Mouse (Mus musculus) neural tube, embryonic 11.5 days (tissue): ENCODE measurements around the gene Eef2k. TPM values are rescaled to one million over a fixed set of nuclear protein-coding genes. Genes with fewer than 3 reads are reported as not detected.

Experiments
- ATAC-seq: fragments of 200-750 bp; cut with Nextera tagmentation; 2 replicates; pipeline ENCODE4 v1.8.0; 2017; ENCODE audit warnings: moderate number of reproducible peaks, mild to moderate bottlenecking, moderate TSS enrichment, moderate library complexity; ENCODE audit not compliant: insufficient read depth, low FRiP score, low TSS enrichment
- DNase-seq: peaks from one replicate; pipeline ENCODE4 v3.0.0-alpha.2; 2015; ENCODE audit warnings: low spot score
- H3K27ac ChIP-seq: fragments of 300-500 bp; sonication (generic); 2 replicates; pipeline ENCODE4 v1.5.1; 2014; ENCODE audit warnings: low read depth, mild to moderate bottlenecking, low read length
- H3K27me3 ChIP-seq: fragments of 300-500 bp; sonication (generic); 2 replicates; pipeline ENCODE4 v1.6.1; 2014; ENCODE audit warnings: mild to moderate bottlenecking, low read length, mixed read lengths; ENCODE audit not compliant: control insufficient read depth, insufficient read depth
- H3K36me3 ChIP-seq: fragments of 300-500 bp; sonication (generic); 2 replicates; pipeline ENCODE4 v1.6.1; 2014; ENCODE audit warnings: mild to moderate bottlenecking, low read length, moderate library complexity, mixed read lengths; ENCODE audit not compliant: control insufficient read depth, insufficient read depth
- H3K4me1 ChIP-seq: fragments of 300-500 bp; sonication (generic); 2 replicates; pipeline ENCODE4 v1.6.1; 2014; ENCODE audit warnings: low read length, mixed read lengths; ENCODE audit not compliant: control insufficient read depth, insufficient read depth
- H3K4me2 ChIP-seq: fragments of 300-500 bp; sonication (generic); 2 replicates; pipeline ENCODE4 v1.6.1; 2014; ENCODE audit warnings: low read depth, mild to moderate bottlenecking, moderate library complexity
- H3K4me3 ChIP-seq: fragments of 300-500 bp; sonication (generic); 2 replicates; pipeline ENCODE4 v1.5.1; 2014; ENCODE audit warnings: low read depth, low read length
- H3K9ac ChIP-seq: fragments of 300-500 bp; sonication (generic); 2 replicates; pipeline ENCODE4 v1.6.1; 2014; ENCODE audit warnings: mild to moderate bottlenecking, low read length
- H3K9me3 ChIP-seq: fragments of 300-500 bp; sonication (generic); 2 replicates; pipeline ENCODE4 v1.6.1; 2016; ENCODE audit warnings: low read length; ENCODE audit not compliant: control insufficient read depth
- WGBS: fragments of 180-500 bp; shearing (Covaris S2); extraction: QIAGEN DNeasy Blood & Tissue Kit; methylation state at CpG from one replicate; pipeline ENCODE4 v1.1.7; 2014; 5-methylcytosine and 5-hydroxymethylcytosine counted together
- polyA plus RNA-seq: library from polyadenylated mRNA; unstranded; fragments of >200 nt; fragmentation: Nextera tagmentation; extraction: Ambion mirVana; gene quantifications from 2 replicates; pipeline ENCODE4 v1.2.1, GENCODE M21; 2014

Gene Eef2k
- polyA plus RNA-seq, 1 experiment from 2014 or later = 10.3 TPM

DNA sequence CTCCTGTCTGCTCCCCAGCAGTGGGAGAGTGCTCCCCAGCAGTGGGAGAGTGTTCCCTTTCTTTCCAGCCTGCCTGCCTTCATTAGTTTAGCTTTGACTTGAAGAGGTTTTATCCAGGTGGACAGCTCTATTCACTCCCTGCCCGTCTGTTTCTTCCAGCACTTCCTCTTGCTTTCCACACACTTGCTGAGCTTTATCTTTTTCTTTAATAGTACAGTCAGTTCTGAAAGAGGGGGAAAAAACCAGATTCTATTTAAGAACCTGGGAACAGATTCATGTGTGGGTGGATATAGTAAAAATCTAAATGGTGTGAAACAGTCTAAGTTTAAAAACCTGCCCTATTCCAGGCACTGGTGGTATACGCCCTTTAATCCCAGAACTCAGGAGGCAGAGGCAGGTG lies 17.5 kb upstream of the Eef2k start:
- ATAC-seq = no peak
- Histone ChIP-seq H3K36me3 (no peaks in the 10 kb centered on the region), H3K9ac (no peak overlapping the region), H3K27ac (no peak overlapping the region), H3K27me3 (no peaks in the 10 kb centered on the region), H3K4me2 (no peak overlapping the region), H3K4me3 (no peak overlapping the region), H3K4me1 (no peaks in the 10 kb centered on the region), H3K9me3 (no peaks in the 10 kb centered on the region)
- 74% methylated on average over 2 of the region's 2 CpGs for WGBS
- DNase-seq = no peak

DNA sequence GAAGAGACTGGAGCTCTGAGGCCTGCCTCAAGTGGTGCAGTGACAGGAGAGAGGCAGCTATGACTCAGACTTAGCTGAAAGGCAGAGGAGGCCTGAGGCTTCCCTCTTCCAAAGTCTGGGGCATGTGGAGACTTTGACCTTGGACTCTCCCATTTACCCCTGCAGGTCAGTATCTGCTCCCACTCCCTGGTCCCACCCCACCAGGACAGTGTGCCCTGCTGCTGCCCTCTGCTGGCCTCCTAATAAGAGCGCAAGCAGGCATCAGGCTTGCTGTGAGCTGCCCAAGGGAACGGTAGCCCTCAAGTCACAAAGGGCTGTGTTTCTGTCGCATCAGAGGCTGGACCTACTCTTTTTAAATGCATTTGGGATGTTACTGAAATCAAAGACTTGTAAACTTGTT lies 16.2 kb upstream of the Eef2k start:
- no peaks in the 10 kb centered on the region for H3K27me3 ChIP-seq
- no peak overlapping the region for H3K9ac ChIP-seq
- 19% methylated on average over 3 of the region's 3 CpGs for WGBS
- H3K4me2 ChIP-seq = no peak overlapping the region
- DNase-seq (peak; percentile 63), ATAC-seq (no peak)
- no peak overlapping the region for H3K4me3 ChIP-seq
- no peaks in the 10 kb centered on the region for H3K4me1 ChIP-seq
- no peaks in the 10 kb centered on the region for H3K9me3 ChIP-seq
- H3K36me3 ChIP-seq = no peaks in the 10 kb centered on the region
- H3K27ac ChIP-seq = no peak overlapping the region

DNA sequence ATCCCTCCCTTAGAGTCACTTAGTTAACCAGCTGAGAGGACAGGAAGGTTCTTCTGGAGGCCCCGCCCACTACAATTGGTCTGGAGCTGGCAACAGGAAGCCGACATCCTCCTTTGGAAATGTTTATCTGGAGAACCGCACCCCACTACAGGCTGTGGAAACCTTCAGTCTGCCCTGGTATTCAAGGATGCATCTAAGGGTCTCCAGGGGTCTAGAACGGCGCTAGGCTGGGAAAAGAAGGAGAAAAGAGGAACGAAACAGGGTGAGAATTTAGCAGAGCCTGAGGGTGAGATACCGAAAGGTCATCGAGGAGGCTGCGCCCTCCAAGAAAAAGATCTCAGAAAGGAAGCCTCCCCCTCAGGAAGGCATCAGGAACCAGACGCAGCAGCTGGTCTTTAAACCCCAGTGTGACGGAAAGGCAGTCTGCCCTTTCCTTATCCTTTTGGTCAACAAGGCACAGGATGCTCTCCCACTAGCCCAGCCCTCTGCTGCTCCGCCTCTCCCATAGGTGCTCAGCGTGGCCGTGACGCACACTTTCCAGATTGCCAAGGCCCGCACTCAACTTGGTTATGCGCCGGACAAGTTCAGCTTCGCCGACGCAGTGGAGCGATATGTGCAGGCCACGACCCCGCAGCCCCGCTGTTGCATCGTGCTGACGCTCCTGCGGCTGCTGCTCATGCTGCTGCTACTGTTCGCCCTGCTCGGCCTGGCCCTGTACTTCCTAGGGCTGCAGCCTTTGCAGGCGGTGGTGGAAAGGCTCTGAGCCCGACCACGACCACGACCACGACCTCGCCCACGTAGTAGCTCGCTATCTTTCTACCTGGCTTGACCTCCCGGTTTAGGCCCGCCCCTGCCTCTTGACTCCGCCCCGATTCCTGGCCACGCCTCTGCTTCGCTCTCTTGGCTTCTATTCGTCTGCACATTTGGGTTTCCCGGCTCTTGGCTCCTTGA lies 11.9 kb upstream of the Eef2k start:
- ATAC-seq (no peak), DNase-seq (peak; percentile 60)
- Histone ChIP-seq H3K4me3 (peak overlapping the region; percentile 45), H3K9me3 (no peaks in the 10 kb centered on the region), H3K4me1 (no peaks in the 10 kb centered on the region), H3K27me3 (no peaks in the 10 kb centered on the region), H3K36me3 (no peaks in the 10 kb centered on the region), H3K27ac (no peak overlapping the region), H3K9ac (peak overlapping the region; percentile 52), H3K4me2 (peak overlapping the region; percentile 89)
- 1% methylated on average over 46 of the region's 46 CpGs for WGBS

GRCm38 (mm10) chr7:120834426-120834825 lies 8.2 kb upstream of the Eef2k start:
- ATAC-seq (no peak), DNase-seq (no peak)
- H3K4me2 ChIP-seq = peak overlapping the region; percentile 47
- no peaks in the 10 kb centered on the region for H3K9me3 ChIP-seq
- H3K27me3 ChIP-seq = no peaks in the 10 kb centered on the region
- no peak overlapping the region for H3K9ac ChIP-seq
- 56% methylated on average over 6 of the region's 6 CpGs for WGBS
- no peaks in the 10 kb centered on the region for H3K36me3 ChIP-seq
- no peaks in the 10 kb centered on the region for H3K4me1 ChIP-seq
- no peak overlapping the region for H3K27ac ChIP-seq
- H3K4me3 ChIP-seq = peak overlapping the region; percentile 55

DNA sequence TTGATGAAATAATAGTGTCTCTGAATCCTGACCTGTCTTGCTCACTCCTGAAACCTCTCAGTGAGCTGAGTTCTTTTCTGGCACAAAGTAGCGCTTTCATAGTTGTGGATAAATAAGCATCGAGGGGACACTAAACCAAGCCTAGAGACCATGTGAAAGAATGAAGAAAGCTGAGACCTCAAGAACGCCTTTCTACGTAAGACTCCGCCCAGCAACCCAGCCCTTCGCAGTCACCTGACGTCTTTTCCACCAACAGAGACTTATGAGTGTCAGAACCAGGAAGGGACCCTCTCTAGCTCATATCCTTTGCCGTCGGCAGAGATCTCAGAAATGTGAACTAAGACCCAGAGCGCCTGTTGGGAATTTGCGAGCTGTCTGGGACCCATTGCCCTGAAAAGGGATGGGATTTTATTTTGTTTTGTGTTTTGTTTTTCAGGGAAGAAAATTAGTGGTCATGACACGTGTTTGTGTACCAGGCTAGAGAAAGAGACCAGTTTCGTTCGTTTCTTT lies 7.7 kb upstream of the Eef2k start:
- WGBS = 21% methylated on average over 14 of the region's 14 CpGs
- Histone ChIP-seq H3K27ac (no peak overlapping the region), H3K4me3 (peak overlapping the region; percentile 55), H3K27me3 (no peaks in the 10 kb centered on the region), H3K9me3 (no peaks in the 10 kb centered on the region), H3K36me3 (no peaks in the 10 kb centered on the region), H3K9ac (no peak overlapping the region), H3K4me2 (peak overlapping the region; percentile 47), H3K4me1 (no peaks in the 10 kb centered on the region)
- ATAC-seq (peak; percentile 69), DNase-seq (peak; percentile 73)

- ATAC-seq = peak; percentile 91
- H3K27me3 ChIP-seq = no peaks in the 10 kb centered on the region
- peak overlapping the region; percentile 56 for H3K4me2 ChIP-seq
- peak overlapping the region; percentile 50 for H3K9ac ChIP-seq
- 1% methylated on average over 41 of the region's 41 CpGs for WGBS
- H3K36me3 ChIP-seq = no peaks in the 10 kb centered on the region
- no peaks in the 10 kb centered on the region for H3K4me1 ChIP-seq
- no peak overlapping the region for H3K27ac ChIP-seq
- H3K4me3 ChIP-seq = peak overlapping the region; percentile 55
- peak; percentile 94 for DNase-seq
- no peaks in the 10 kb centered on the region for H3K9me3 ChIP-seq
Observed at GRCm38 (mm10) chr7:120835449-120836359, 6.9 kb upstream of the Eef2k start.

DNA sequence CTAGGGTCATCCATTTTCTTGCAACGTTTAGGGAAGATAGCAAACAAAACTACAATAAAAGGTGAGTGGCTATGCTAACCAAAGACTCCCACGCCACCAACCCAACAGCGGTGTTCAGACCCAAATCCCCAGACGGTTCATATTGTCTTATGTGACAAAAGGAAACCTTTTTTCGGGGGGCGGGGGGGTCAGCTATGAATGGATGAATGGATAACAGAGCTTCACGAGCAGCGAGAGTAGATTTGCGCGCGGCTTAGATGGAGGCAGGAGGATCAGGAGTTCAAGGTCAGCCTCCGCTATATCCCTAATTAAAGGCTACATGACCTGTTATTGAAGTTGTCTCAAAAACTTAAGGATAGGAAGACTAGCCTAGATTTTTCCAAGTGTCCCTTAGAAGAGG lies 6.3 kb upstream of the Eef2k start:
- no peaks in the 10 kb centered on the region for H3K27me3 ChIP-seq
- H3K9me3 ChIP-seq = no peaks in the 10 kb centered on the region
- H3K9ac ChIP-seq = peak overlapping the region; percentile 9; the same call in 1 of the 2 replicates
- H3K27ac ChIP-seq = no peak overlapping the region
- WGBS = 5% methylated on average over 12 of the region's 12 CpGs
- peak overlapping the region; percentile 55 for H3K4me3 ChIP-seq
- ATAC-seq = no peak
- H3K36me3 ChIP-seq = no peaks in the 10 kb centered on the region
- DNase-seq = peak; percentile 62
- peak overlapping the region; percentile 56 for H3K4me2 ChIP-seq
- H3K4me1 ChIP-seq = no peaks in the 10 kb centered on the region

- Histone ChIP-seq H3K4me1 (no peaks in the 10 kb centered on the region), H3K9ac (no peak overlapping the region), H3K27me3 (no peaks in the 10 kb centered on the region), H3K27ac (no peak overlapping the region), H3K4me3 (no peak overlapping the region), H3K9me3 (no peaks in the 10 kb centered on the region), H3K4me2 (no peak overlapping the region), H3K36me3 (no peaks in the 10 kb centered on the region)
- WGBS = 71% methylated on average over 5 of the region's 5 CpGs
- ATAC-seq (no peak), DNase-seq (no peak)
Observed at GRCm38 (mm10) chr7:120838436-120839160, 4.0 kb upstream of the Eef2k start.
